Mouse (Mus musculus) yolk sac, embryonic 10.5 days (tissue): ENCODE data around the gene Med12l.

ENCODE experiments used
- DNase-seq: peaks from one replicate; pipeline ENCODE4 v3.0.0-alpha.2; 2017; ENCODE audit warnings: low spot score

Med12l gene

DNA sequence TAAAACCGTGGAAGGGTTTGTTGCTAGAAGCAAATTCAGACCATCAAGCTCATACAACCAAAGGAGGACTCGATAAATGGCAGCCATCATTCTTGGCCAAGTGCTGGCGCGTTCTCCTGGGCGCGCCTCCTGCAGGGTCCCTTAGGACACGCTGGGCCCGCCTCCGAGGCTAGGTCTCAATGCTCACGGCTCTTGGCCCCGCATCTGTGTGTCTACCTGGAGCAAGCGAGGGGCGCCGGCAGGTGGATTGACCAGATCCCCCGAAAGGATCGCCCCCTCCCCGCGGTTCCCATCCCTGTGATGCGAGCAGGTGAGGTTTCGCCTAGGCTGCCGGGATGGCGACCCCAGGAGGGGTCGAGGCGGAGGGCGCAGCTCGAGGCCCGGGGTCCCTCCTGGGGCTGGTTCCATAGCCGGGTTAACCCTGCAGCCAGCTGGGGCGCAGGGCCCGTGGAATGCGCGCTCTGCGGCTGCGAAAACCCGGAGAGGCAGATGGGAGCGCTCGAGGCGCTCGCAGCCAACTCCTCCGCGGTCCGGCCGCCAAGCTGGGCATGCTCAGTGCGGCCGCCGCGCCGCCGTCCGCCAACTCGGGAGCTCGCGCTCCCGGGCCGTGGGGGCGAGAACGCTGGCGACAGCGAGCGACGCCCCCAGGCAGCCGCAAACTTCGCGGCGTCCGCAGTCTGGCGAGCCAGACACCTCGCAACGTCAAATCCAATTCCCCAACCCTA, at the start of gene Med12l:
Gene Med12l, plus strand, starts transcription at position 555 of the 725 bp plus-strand sequence.
- DNase-seq = peak; percentile 9

DNA sequence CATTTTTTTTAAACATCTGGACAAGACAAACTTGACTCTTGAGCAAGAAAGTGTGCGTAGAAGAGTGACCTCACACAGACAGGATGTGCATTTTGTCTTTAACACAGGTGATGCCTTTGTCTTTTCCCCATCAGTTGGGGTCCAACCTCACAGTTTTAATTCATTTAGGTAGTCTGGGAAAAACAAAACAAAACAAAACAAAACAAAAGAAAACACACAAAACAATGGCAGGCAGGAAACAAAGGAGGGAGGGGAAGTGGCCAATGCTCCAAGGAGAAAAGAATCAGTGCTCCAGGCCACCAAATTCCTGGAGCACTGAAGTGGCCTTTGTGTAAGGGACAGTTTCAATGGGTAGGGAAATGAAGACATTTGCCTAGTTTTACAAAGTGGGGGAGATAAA, 44.5 kb upstream of the Med12l start:
- no peak for DNase-seq

DNA sequence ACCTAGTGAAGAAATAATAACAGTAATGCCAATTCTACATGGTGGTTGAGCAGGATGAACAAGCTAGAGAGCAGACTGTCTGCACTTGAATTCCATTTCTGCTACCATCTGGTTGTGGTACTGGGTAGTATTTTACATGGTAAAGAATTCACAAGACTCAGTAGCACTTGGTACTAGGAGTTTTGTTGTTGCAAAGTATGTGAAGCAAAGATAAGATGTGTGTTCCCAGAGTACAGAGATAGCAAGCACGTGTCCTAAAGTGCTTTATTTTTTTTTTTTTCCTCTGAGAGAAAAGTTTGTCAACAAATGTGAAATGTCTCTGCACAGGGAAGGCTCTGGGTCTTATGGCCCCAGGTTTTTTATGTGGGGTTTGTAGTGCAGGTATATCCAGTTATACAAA, 28.2 kb upstream of the Med12l start:
- no peak for DNase-seq

- DNase-seq = no peak
Measured at GRCm38 (mm10) chr3:58977906-58978622, 27.6 kb upstream of the Med12l start.

- DNase-seq = no peak
Measured at GRCm38 (mm10) chr3:58980579-58980978, 25.0 kb upstream of the Med12l start.

DNA sequence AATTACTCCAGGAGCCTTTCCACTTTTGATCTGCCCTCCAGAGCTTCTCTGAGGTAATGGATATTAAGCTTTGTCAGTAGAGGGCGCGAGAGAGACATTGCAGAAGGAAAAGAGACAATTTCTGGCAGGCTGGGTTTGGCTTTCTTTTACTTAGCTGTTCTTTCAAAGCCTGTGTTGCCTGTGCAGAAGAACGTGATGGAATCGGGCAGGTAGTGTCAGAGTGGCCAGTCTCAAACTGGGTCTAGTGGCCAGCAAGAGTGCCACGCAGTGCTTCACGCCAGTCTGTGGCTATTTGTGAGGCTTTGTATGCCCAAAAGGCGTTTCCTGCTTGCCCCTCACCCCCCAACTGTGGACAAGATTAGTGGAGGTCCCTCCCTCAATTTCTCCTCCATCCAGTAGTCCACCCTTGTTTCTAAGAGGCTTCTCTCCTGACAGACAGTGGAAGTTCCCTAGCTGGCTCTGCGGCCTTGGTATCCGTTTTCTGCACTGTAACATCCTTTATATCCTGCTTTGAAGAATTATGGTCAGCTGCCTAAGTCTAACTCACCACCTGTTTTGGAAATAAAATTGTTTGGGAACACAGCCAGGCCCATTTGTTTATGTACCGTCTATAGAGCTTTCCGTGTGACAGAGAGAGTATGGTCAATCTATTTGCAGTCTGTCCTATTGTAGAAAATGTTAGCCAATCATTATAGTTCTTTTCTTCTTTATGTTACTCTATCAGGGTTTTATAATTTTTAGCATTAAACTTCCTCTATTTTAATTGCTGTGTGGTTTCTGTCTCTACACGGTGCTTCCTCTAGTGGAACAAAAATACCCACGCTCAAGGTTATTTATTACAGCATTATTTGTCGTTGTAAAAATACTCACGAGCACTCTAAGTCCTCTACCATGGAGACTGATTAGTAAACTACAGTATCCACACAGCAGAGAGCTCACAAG, 22.5 kb upstream of the Med12l start:
- DNase-seq = peak; percentile 47

DNA sequence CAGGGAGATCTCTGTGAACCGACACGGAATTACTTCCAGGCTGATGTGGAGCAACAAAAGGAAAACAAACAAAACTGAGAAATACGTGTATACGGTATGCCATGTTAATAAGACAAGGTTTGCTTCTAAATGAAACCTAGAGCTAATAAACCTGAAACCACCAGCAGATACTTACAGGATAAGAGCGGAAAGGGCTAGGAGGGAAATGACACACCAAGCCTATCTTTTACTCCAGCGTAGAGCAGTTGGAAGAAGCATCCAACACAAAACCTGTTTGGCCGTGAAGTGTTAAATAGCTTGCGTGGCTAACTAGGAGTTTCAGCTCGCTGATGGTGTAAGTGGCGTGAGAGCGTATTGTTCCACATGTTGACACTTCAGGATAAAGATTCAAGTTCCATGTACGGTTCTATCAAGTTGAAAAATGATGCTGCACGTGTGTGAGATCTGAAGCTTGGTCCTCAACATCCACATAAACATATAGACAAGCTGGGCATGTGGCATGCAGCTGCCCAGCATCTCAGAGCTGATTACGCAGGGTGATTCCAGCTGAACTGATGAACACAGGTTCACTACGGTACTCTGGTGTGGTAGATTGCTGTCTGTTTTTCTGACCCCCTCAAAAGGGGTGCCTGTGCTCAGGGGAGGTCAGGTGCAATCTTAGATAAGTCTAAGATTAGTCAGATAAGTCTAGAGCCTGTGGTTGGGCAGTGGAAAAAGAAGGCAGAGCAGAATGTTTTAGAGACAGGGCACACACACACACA, 21.6 kb upstream of the Med12l start:
- no peak for DNase-seq

GRCm38 (mm10) chr3:58985816-58986215, 19.8 kb upstream of the Med12l start:
- DNase-seq = no peak

GRCm38 (mm10) chr3:58989374-58989773, 16.3 kb upstream of the Med12l start:
- DNase-seq = no peak

DNA sequence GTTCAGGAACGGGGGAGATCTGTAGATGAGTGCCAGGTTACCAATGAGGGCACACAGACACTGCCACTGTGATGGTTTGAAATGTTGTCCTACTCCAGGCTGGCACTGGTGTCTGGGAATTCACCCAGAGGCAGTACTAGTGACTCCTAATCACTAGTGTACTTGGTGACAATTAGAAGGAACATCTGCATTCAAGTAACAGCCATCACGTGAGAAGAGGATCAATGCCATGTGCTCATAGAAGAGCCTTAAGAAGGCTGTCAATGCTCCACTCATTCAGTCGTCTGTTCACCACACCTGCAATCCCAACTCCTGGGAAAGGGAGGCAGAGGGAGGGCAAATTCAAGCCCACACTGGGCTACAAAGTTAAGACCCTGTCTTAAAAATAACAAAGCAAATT, 15.1 kb upstream of the Med12l start:
- no peak for DNase-seq

DNA sequence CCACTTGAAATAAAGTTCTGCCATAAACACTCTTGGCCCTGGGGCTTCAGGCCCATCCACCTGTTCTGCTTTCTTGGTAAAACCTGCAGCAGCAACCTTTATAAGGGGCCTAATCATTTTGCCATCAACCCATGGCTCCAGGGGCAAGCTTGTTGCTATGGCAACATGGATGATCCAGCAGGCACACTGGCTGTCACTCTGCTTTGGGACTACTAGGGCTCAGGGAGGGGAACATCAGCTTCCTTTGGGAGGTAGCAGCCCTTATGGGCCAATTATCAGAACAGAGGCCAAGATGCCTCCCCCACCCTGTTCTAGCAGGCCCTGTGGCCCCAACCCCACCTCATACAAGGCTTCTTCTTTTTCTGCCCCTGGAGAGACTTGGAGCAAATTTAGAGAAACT, 13.5 kb upstream of the Med12l start:
- DNase-seq = no peak

DNA sequence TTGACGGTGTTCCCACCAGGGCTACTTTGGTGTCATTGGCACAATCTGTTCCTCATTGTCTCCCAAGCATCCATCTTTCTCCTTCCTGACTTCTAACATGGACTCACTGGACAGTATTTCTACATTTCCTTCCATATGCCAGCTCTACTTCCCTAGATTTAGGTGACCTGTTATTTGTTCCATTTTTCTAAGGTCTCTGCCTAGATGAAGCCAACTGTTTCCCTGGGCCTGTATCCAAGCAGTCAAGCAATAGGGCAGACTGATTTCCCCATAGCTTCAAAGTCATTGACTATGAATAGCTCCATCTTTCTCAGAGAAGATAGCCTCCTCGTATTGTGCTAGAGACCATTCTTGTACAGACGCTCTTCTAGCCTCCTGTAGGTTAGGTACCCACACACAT, 12.0 kb upstream of the Med12l start:
- no peak for DNase-seq

DNA sequence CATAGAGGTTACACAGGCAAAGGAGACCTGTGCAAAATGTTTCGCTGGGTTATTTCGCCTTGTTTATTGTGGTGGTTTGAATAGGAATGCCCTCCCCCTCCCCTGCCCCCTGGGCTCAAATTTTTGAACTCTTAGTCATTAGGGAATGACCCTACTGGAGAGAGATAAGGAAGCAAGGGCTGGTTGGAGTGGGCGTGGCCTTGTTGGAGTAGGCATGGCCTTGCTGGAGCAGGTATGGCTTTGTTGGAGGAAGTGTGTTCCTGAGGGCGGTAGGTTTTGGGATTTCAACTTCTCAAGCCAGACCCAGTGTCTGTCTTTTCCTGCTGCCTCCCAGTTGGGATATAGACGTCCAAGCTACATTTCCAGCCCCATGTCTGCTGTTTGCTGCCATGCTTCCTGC, 1.9 kb upstream of the Med12l start:
- no peak for DNase-seq

DNA sequence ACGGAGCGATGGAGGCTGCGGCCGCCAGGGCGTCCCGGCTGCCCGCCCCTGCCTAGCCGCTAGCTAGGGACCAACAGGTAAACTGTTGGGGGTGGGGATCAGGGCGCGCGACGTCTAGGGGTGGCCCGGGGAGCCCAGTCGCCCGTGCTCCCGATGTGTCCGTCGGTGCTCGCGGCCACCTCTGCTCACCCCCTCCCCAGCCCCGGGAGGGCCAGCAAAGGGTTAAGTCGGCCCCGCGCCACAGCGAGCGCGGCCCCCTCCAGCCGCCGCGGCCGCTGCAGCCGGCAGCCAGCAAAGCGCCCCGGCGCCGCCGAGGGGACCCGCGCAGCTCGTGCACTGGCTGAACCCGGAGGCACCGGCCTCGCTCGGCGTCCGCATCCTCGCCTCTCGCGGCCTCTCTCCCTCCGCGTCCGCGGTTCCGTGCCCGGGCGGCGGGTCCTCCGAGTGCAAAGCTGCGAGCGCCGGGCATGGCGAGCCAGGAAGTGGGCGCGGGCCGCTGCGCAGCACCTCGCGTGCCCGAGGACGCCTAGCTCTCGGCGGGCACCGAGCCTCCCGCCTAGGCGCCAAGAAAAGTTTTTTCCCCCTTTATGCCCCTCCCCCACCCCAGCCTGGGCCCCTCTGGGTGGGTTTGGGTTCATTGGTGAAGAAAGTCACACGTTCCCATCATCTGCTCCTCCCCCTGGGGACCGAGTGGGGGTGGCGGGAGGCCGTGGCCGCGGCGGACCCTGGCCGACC, 538 bp downstream of the Med12l start:
- DNase-seq = peak; percentile 58

DNA sequence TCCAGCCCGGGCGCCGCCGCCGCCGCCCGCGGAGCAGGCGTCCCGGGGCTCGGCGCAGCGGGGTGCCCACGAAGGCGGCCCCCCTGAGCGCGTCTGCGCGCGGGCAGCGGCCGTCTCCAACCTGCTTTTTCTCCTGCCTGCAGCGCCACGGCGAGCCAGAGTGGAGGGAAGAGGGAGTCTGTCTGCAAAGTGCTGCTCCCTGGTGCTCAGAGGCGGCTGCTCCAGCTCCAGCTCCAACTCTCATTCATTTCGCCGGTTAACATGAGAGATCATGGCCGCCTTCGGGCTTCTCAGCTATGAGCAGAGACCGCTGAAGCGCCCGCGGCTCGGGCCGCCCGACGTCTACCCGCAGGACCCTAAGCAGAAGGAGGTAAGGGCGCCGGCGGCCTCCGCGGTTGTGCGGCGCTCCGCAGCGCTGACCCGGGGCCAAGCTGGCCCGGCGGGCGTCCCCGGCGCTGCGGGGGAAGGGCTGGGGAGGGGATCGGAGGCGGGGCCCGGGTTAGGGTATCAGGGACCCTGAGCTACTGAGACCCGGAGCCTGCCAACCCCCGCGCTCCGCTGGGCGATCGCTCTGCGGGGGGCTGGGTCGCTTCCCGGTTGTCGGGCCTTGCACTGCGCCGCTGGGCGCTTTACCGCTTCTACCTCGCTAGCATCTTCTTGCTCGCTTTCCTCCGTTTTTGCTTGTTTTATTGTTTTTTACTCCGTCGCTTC, 1.3 kb downstream of the Med12l start:
- DNase-seq = peak; percentile 75

DNA sequence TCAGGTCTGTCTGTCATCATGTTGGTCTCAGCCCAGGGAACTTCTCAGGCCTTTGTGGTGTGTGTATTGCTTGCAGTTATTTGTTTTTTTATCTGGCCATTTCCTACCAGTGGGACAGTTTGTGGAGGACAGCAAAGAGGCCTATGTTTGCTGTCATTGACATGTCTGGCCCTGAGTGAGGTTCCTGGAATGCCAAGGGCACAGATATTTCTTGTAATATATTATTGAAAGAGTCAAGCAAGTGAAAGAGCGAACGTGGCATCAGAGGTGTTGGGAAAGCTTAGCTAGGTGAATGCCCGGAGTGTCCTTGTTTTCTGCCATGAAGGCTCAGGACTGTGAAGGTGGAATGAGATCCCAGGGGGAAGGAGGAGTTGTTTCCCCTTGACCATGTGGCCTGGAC, 4.7 kb downstream of the Med12l start:
- no peak for DNase-seq

GRCm38 (mm10) chr3:59015698-59016412, 10.2 kb downstream of the Med12l start:
- no peak for DNase-seq

GRCm38 (mm10) chr3:59016501-59016900, 10.9 kb downstream of the Med12l start:
- DNase-seq = no peak

GRCm38 (mm10) chr3:59021236-59021635, 15.6 kb downstream of the Med12l start:
- no peak for DNase-seq

- DNase-seq = no peak
Measured at GRCm38 (mm10) chr3:59022251-59022650, 16.6 kb downstream of the Med12l start.
